Mouse (Mus musculus) G1E (cell line): ENCODE data around the gene Col18a1. TPM values are rescaled to one million over a fixed set of nuclear protein-coding genes. Genes with fewer than 3 reads are reported as not detected.
A peak's percentile ranks its signal among the peaks of the same experiment; 100 is the strongest.

Experiments
- ATAC-seq: 2 replicates; pipeline ENCODE4 v1.8.0; 2016; ENCODE audit warnings: mild to moderate bottlenecking; ENCODE audit not compliant: insufficient number of reproducible peaks, poor library complexity, low FRiP score, severe bottlenecking; ENCODE audit errors: extremely low read depth
- DNase-seq: peaks from one replicate; pipeline ENCODE4 v3.0.0; 2012; ENCODE audit warnings: low spot score
- H3K27me3 ChIP-seq: 2 replicates; pipeline ENCODE4 v1.6.1; 2012; ENCODE audit warnings: mild to moderate bottlenecking, low read length, inconsistent platforms; ENCODE audit not compliant: insufficient read depth
- H3K36me3 ChIP-seq: replicated peaks from 2 replicates; pipeline ENCODE3; 2012; ENCODE audit warnings: mild to moderate bottlenecking, inconsistent platforms
- H3K4me1 ChIP-seq: 2 replicates; pipeline ENCODE4 v1.6.1; 2012; ENCODE audit warnings: low read depth, low read length, inconsistent platforms, mixed read lengths; ENCODE audit not compliant: insufficient read depth
- H3K4me3 ChIP-seq: 2 replicates; pipeline ENCODE4 v1.5.1; 2012; ENCODE audit warnings: low read depth, mild to moderate bottlenecking, inconsistent platforms, low read length, moderate library complexity, mixed read lengths
- H3K9me3 ChIP-seq: replicated peaks from 2 replicates; pipeline ENCODE4 v1.6.1; 2012; ENCODE audit warnings: inconsistent platforms
- CTCF ChIP-seq: IDR thresholded peaks from 2 replicates; pipeline ENCODE4 v1.5.1; 2012; ENCODE audit warnings: low read depth, low read length, inconsistent platforms, mixed read lengths
- GATA1 ChIP-seq: IDR thresholded peaks from 2 replicates; pipeline ENCODE4 v1.6.1; 2012; ENCODE audit warnings: borderline replicate concordance, low read length, inconsistent platforms, mixed read lengths
- GATA2 ChIP-seq: IDR thresholded peaks from 2 replicates; pipeline ENCODE4 v1.6.1; 2012; ENCODE audit warnings: low read depth, low read length, inconsistent platforms, borderline replicate concordance
- POLR2AphosphoS5 ChIP-seq: IDR thresholded peaks from 2 replicates; pipeline ENCODE4 v1.6.1; 2012; ENCODE audit warnings: low read depth, low read length, inconsistent platforms; ENCODE audit not compliant: insufficient replicate concordance
- TAL1 ChIP-seq: conservative IDR thresholded peaks from 2 replicates; pipeline ENCODE4 v1.6.1; 2012; ENCODE audit warnings: low read depth, low read length, inconsistent platforms, mixed read lengths
- polyA plus RNA-seq: library from polyadenylated mRNA; stranded (reverse); fragments of >175 nt; gene quantifications from 2 replicates; pipeline ENCODE4 v1.2.3, GENCODE M21; 2012
- total RNA-seq, 2 experiments: library from RNA; stranded (forward) in 1 of 2; stranded (reverse) in 1 of 2; fragments of 200-1000 nt in 1 of 2; fragments of >200 nt in 1 of 2; fragmentation: Nextera tagmentation in 1 of 2; gene quantifications; 2 replicates each; pipeline ENCODE4 v1.2.3; 2014 to 2017

The Col18a1 gene
- total and polyA plus RNA-seq, 3 experiments, result 33.0 to 145 (median 45.1) TPM

- no peak; the same call in 1 of the 2 replicates for ATAC-seq
- H3K27me3 ChIP-seq, result peaks cover 40% of the 10 kb centered on the region
- H3K4me1 ChIP-seq, result peaks cover 2% of the 10 kb centered on the region; the same call in 1 of the 2 replicates
- TF ChIP-seq GATA2, result no peak
- TF ChIP-seq CTCF, result peak; percentile 95
- H3K36me3 ChIP-seq, result no peaks in the 10 kb centered on the region
- no peaks in the 10 kb centered on the region for H3K9me3 ChIP-seq
- peak; percentile 49 for DNase-seq
- H3K4me3 ChIP-seq, result no peak overlapping the region
Observed at GRCm38 (mm10) chr10:77021399-77022052, 144.8 kb downstream of the Col18a1 start.

GRCm38 (mm10) chr10:77017662-77018061 is 148.7 kb downstream of the Col18a1 start:
- no peak for DNase-seq
- TF ChIP-seq POLR2AphosphoS5 (no peak), CTCF (no peak), TAL1 (no peak), GATA1 (no peak), GATA2 (no peak)
- Histone ChIP-seq H3K36me3 (no peaks in the 10 kb centered on the region), H3K27me3 (peaks cover 26% of the 10 kb centered on the region), H3K4me1 (peaks cover 2% of the 10 kb centered on the region; the same call in 1 of the 2 replicates), H3K9me3 (no peaks in the 10 kb centered on the region), H3K4me3 (no peak overlapping the region)
- ATAC-seq, result no peak

GRCm38 (mm10) chr10:77017061-77017460 is 149.3 kb downstream of the Col18a1 start:
- no peaks in the 10 kb centered on the region for H3K36me3 ChIP-seq
- no peak overlapping the region for H3K4me3 ChIP-seq
- no peaks in the 10 kb centered on the region for H3K9me3 ChIP-seq
- peaks cover 26% of the 10 kb centered on the region for H3K27me3 ChIP-seq
- no peak for DNase-seq
- H3K4me1 ChIP-seq, result peaks cover 2% of the 10 kb centered on the region; the same call in 1 of the 2 replicates
- no peak for TF ChIP-seq CTCF
- no peak for TF ChIP-seq GATA1
- TF ChIP-seq POLR2AphosphoS5, result no peak
- TF ChIP-seq TAL1, result no peak
- TF ChIP-seq GATA2, result no peak
- no peak for ATAC-seq

- ATAC-seq (no peak), DNase-seq (no peak)
- TF ChIP-seq POLR2AphosphoS5 (no peak), GATA1 (no peak), CTCF (no peak), TAL1 (no peak), GATA2 (no peak)
- Histone ChIP-seq H3K9me3 (no peaks in the 10 kb centered on the region), H3K4me3 (no peak overlapping the region), H3K36me3 (no peaks in the 10 kb centered on the region), H3K4me1 (peaks cover under 1% of the 10 kb centered on the region; the same call in 1 of the 2 replicates), H3K27me3 (peaks cover 23% of the 10 kb centered on the region)
Observed at GRCm38 (mm10) chr10:77016499-77016898, 149.8 kb downstream of the Col18a1 start.

GRCm38 (mm10) chr10:77016080-77016479 is 150.3 kb downstream of the Col18a1 start:
- TF ChIP-seq TAL1 (no peak), POLR2AphosphoS5 (no peak), GATA2 (no peak), GATA1 (no peak), CTCF (no peak)
- no peaks in the 10 kb centered on the region for H3K36me3 ChIP-seq
- H3K4me1 ChIP-seq, result no peaks in the 10 kb centered on the region
- H3K4me3 ChIP-seq, result no peak overlapping the region
- H3K9me3 ChIP-seq, result no peaks in the 10 kb centered on the region
- no peak for DNase-seq
- no peak for ATAC-seq
- peaks cover 23% of the 10 kb centered on the region for H3K27me3 ChIP-seq

- Histone ChIP-seq H3K4me3 (no peak overlapping the region), H3K4me1 (no peaks in the 10 kb centered on the region), H3K27me3 (peaks cover 12% of the 10 kb centered on the region), H3K9me3 (no peaks in the 10 kb centered on the region), H3K36me3 (no peaks in the 10 kb centered on the region)
- DNase-seq, result no peak
- TF ChIP-seq GATA2, result no peak
- no peak for TF ChIP-seq POLR2AphosphoS5
- no peak for TF ChIP-seq TAL1
- no peak for TF ChIP-seq GATA1
- TF ChIP-seq CTCF, result no peak
- ATAC-seq, result no peak
Observed at GRCm38 (mm10) chr10:77011681-77012080, 154.7 kb downstream of the Col18a1 start.
